Mouse (Mus musculus): ENCODE measurements around the gene Olfr62. TPM values are rescaled to one million over a fixed set of nuclear protein-coding genes. Genes with fewer than 3 reads are reported as not detected.

Gene Olfr62
- polyA plus RNA-seq, 1 experiment from 2014 or later, result not detected

- peaks cover 51% of the 10 kb centered on the region for H3K36me3 ChIP-seq (ENCODE audit: control insufficient read depth, insufficient read depth, low read length)
- no peaks in the 10 kb centered on the region for H3K4me1 ChIP-seq (ENCODE audit: control insufficient read depth in 2 of 2, insufficient read depth in 2 of 2, low read length in 2 of 2)
- no peak overlapping the region for H3K4me3 ChIP-seq (ENCODE audit: control insufficient read depth in 1 of 2, insufficient read depth in 1 of 2, low read depth in 1 of 2, low read length in 2 of 2)
- WGBS, result 91% methylated on average over 5 of the region's 5 CpGs
- no peak overlapping the region for H3K27ac ChIP-seq (replicated peaks in 1 of 2; ENCODE audit: control insufficient read depth in 1 of 2, insufficient read depth in 1 of 2, low read depth in 2 of 2, low read length in 2 of 2)
- ATAC-seq (ENCODE audit: insufficient number of reproducible peaks, insufficient read depth, low FRiP score, low read depth), result no peak
- H3K9me3 ChIP-seq (ENCODE audit: control insufficient read depth, low read length), result no peaks in the 10 kb centered on the region
- H3K9ac ChIP-seq (ENCODE audit: low read length), result no peak overlapping the region
- no peak overlapping the region for H3K4me2 ChIP-seq (ENCODE audit: low read length)
- no peaks in the 10 kb centered on the region for H3K27me3 ChIP-seq (ENCODE audit: control insufficient read depth, insufficient read depth, low read length)
Observed at GRCm38 (mm10) chr4:118630261-118630660, 28.5 kb upstream of the Olfr62 start.

DNA sequence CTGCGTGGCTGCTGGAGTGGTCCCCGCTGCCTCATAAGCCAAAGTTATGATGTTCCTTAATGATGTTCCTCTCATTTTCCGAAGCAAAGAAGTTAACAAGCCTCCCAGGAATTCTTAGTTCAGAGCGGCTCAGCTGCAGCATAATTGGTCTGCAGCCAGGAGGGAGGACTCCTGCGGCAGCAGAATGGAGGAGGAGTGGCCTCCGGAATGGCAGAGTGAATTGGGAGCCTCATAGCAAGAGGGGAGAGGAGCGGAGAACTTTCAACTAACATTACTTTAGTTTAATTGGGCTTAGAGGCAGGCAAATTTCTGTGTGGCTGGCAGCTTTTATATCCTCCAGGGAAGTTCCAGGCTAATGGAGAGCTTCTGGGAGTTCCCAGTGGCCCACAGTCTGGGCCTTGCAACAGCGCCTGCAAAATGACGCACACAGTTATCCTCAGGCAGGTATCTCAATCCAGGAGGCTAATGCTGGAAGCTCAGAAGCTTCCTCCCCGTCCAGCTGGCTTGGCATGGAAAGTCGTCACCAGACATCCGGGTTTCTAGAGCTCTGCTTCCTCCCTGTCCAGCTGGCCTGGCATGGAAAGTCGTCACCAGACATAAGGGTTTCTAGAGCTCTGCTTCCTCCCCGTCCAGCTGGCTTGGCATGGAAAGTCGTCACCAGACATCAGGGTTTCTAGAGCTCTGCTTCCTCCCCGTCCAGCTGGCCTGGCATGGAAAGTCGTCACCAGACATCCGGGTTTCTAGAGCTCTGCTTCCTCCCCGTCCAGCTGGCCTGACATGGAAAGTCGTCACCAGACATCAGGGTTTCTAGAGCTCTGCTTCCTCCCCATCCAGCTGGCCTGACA, 16.2 kb upstream of the Olfr62 start:
- H3K36me3 ChIP-seq (ENCODE audit: control insufficient read depth, insufficient read depth, low read length), result no peaks in the 10 kb centered on the region
- H3K27me3 ChIP-seq (ENCODE audit: control insufficient read depth, insufficient read depth, low read length), result no peaks in the 10 kb centered on the region
- no peak overlapping the region for H3K27ac ChIP-seq (replicated peaks in 1 of 2; ENCODE audit: control insufficient read depth in 1 of 2, insufficient read depth in 1 of 2, low read depth in 2 of 2, low read length in 2 of 2)
- no peaks in the 10 kb centered on the region; a peak in 1 of 4 replicates for H3K4me1 ChIP-seq (ENCODE audit: control insufficient read depth in 2 of 2, insufficient read depth in 2 of 2, low read length in 2 of 2)
- ATAC-seq (ENCODE audit: insufficient number of reproducible peaks, insufficient read depth, low FRiP score, low read depth), result no peak
- WGBS, result 40% methylated on average over 20 of the region's 20 CpGs
- H3K4me3 ChIP-seq (ENCODE audit: control insufficient read depth in 1 of 2, insufficient read depth in 1 of 2, low read depth in 1 of 2, low read length in 2 of 2), result no peak overlapping the region
- peak overlapping the region; percentile 18; the same call in 1 of the 2 replicates for H3K4me2 ChIP-seq (ENCODE audit: low read length)
- no peaks in the 10 kb centered on the region for H3K9me3 ChIP-seq (ENCODE audit: control insufficient read depth, low read length)
- no peak overlapping the region for H3K9ac ChIP-seq (ENCODE audit: low read length)

- no peaks in the 10 kb centered on the region for H3K9me3 ChIP-seq (ENCODE audit: control insufficient read depth, low read length)
- no peak for ATAC-seq (ENCODE audit: insufficient number of reproducible peaks, insufficient read depth, low FRiP score, low read depth)
- H3K27ac ChIP-seq (replicated peaks in 1 of 2; ENCODE audit: control insufficient read depth in 1 of 2, insufficient read depth in 1 of 2, low read depth in 2 of 2, low read length in 2 of 2), result no peak overlapping the region
- no peaks in the 10 kb centered on the region for H3K27me3 ChIP-seq (ENCODE audit: control insufficient read depth, insufficient read depth, low read length)
- WGBS, result 6% methylated on average over 2 of the region's 2 CpGs
- H3K36me3 ChIP-seq (ENCODE audit: control insufficient read depth, insufficient read depth, low read length), result no peaks in the 10 kb centered on the region
- no peak overlapping the region for H3K9ac ChIP-seq (ENCODE audit: low read length)
- H3K4me1 ChIP-seq (ENCODE audit: control insufficient read depth in 2 of 2, insufficient read depth in 2 of 2, low read length in 2 of 2), result no peaks in the 10 kb centered on the region; a peak in 1 of 4 replicates
- H3K4me2 ChIP-seq (ENCODE audit: low read length), result no peak overlapping the region
- no peak overlapping the region for H3K4me3 ChIP-seq (ENCODE audit: control insufficient read depth in 1 of 2, insufficient read depth in 1 of 2, low read depth in 1 of 2, low read length in 2 of 2)
Observed at GRCm38 (mm10) chr4:118645234-118645633, 13.5 kb upstream of the Olfr62 start.

DNA sequence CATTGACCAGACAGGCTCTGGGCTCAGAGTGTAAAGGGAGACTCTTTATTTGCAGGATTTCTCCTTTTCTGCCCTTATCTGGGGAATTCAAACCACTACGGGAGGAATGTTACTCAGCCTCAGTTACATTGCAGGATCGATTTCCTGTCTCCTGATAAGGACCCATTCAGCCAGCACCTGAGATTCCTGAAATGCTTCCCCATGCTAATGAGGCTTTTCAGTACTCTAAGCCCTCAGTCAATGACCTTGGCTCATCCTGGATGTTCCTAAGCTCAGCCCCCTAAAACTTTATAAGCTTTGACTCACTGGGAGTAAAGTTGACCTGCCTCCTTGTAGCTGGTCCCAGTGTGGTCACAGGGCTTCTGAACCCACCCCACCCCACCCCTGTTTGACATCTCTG, 28.3 kb downstream of the Olfr62 start:
- no peaks in the 10 kb centered on the region for H3K9me3 ChIP-seq (ENCODE audit: control insufficient read depth, low read length)
- no peak for ATAC-seq (ENCODE audit: insufficient number of reproducible peaks, insufficient read depth, low FRiP score, low read depth)
- H3K4me2 ChIP-seq (ENCODE audit: low read length), result no peak overlapping the region
- WGBS, result 9% methylated on average over 2 of the region's 2 CpGs
- no peaks in the 10 kb centered on the region for H3K27me3 ChIP-seq (ENCODE audit: control insufficient read depth, insufficient read depth, low read length)
- no peaks in the 10 kb centered on the region for H3K36me3 ChIP-seq (ENCODE audit: control insufficient read depth, insufficient read depth, low read length)
- no peak overlapping the region for H3K27ac ChIP-seq (replicated peaks in 1 of 2; ENCODE audit: control insufficient read depth in 1 of 2, insufficient read depth in 1 of 2, low read depth in 2 of 2, low read length in 2 of 2)
- no peaks in the 10 kb centered on the region; a peak in 1 of 4 replicates for H3K4me1 ChIP-seq (ENCODE audit: control insufficient read depth in 2 of 2, insufficient read depth in 2 of 2, low read length in 2 of 2)
- no peak overlapping the region for H3K9ac ChIP-seq (ENCODE audit: low read length)
- H3K4me3 ChIP-seq (ENCODE audit: control insufficient read depth in 1 of 2, insufficient read depth in 1 of 2, low read depth in 1 of 2, low read length in 2 of 2), result no peak overlapping the region

- Histone ChIP-seq H3K9me3 (ENCODE audit: control insufficient read depth, low read length) (no peaks in the 10 kb centered on the region), H3K4me1 (ENCODE audit: control insufficient read depth in 2 of 2, insufficient read depth in 2 of 2, low read length in 2 of 2) (no peaks in the 10 kb centered on the region), H3K27ac (replicated peaks in 1 of 2; ENCODE audit: control insufficient read depth in 1 of 2, insufficient read depth in 1 of 2, low read depth in 2 of 2, low read length in 2 of 2) (no peak within 1 kb of the TSS), H3K36me3 (ENCODE audit: control insufficient read depth, insufficient read depth, low read length) (no peaks in the 10 kb centered on the region), H3K9ac (ENCODE audit: low read length) (no peak within 1 kb of the TSS), H3K4me2 (ENCODE audit: low read length) (no peak within 1 kb of the TSS), H3K4me3 (ENCODE audit: control insufficient read depth in 1 of 2, insufficient read depth in 1 of 2, low read depth in 1 of 2, low read length in 2 of 2) (no peak within 1 kb of the TSS), H3K27me3 (ENCODE audit: control insufficient read depth, insufficient read depth, low read length) (no peaks in the 10 kb centered on the region)
- 54% methylated on average over 12 of the region's 12 CpGs for WGBS
- no peak for ATAC-seq (ENCODE audit: insufficient number of reproducible peaks, insufficient read depth, low FRiP score, low read depth)
Observed at GRCm38 (mm10) chr4:118692412-118692973, 33.7 kb downstream of the Olfr62 start, which contains the start of gene Olfr1342. Gene Olfr1342 (minus strand): TSS chr4:118692756.

GRCm38 (mm10) chr4:118693812-118694211, 35.1 kb downstream of the Olfr62 start:
- no peaks in the 10 kb centered on the region for H3K27me3 ChIP-seq (ENCODE audit: control insufficient read depth, insufficient read depth, low read length)
- ATAC-seq (ENCODE audit: insufficient number of reproducible peaks, insufficient read depth, low FRiP score, low read depth), result no peak
- H3K4me3 ChIP-seq (ENCODE audit: control insufficient read depth in 1 of 2, insufficient read depth in 1 of 2, low read depth in 1 of 2, low read length in 2 of 2), result no peak overlapping the region
- no peaks in the 10 kb centered on the region for H3K9me3 ChIP-seq (ENCODE audit: control insufficient read depth, low read length)
- no peak overlapping the region for H3K27ac ChIP-seq (replicated peaks in 1 of 2; ENCODE audit: control insufficient read depth in 1 of 2, insufficient read depth in 1 of 2, low read depth in 2 of 2, low read length in 2 of 2)
- 63% methylated on average over 2 of the region's 2 CpGs for WGBS
- no peak overlapping the region for H3K4me2 ChIP-seq (ENCODE audit: low read length)
- no peaks in the 10 kb centered on the region for H3K4me1 ChIP-seq (ENCODE audit: control insufficient read depth in 2 of 2, insufficient read depth in 2 of 2, low read length in 2 of 2)
- H3K36me3 ChIP-seq (ENCODE audit: control insufficient read depth, insufficient read depth, low read length), result no peaks in the 10 kb centered on the region
- no peak overlapping the region for H3K9ac ChIP-seq (ENCODE audit: low read length)

- Histone ChIP-seq H3K4me1 (ENCODE audit: control insufficient read depth in 2 of 2, insufficient read depth in 2 of 2, low read length in 2 of 2) (no peaks in the 10 kb centered on the region), H3K4me3 (ENCODE audit: control insufficient read depth in 1 of 2, insufficient read depth in 1 of 2, low read depth in 1 of 2, low read length in 2 of 2) (no peak within 1 kb of the TSS), H3K9me3 (ENCODE audit: control insufficient read depth, low read length) (no peaks in the 10 kb centered on the region), H3K4me2 (ENCODE audit: low read length) (no peak within 1 kb of the TSS), H3K36me3 (ENCODE audit: control insufficient read depth, insufficient read depth, low read length) (no peaks in the 10 kb centered on the region), H3K27me3 (ENCODE audit: control insufficient read depth, insufficient read depth, low read length) (no peaks in the 10 kb centered on the region), H3K9ac (ENCODE audit: low read length) (no peak within 1 kb of the TSS), H3K27ac (replicated peaks in 1 of 2; ENCODE audit: control insufficient read depth in 1 of 2, insufficient read depth in 1 of 2, low read depth in 2 of 2, low read length in 2 of 2) (no peak within 1 kb of the TSS)
- no peak for ATAC-seq (ENCODE audit: insufficient number of reproducible peaks, insufficient read depth, low FRiP score, low read depth)
- WGBS, result 65% methylated on average over 3 of the region's 3 CpGs
Observed at GRCm38 (mm10) chr4:118703223-118703622, 44.5 kb downstream of the Olfr62 start, which contains the start of gene Olfr1341. Gene Olfr1341 (plus strand): TSS chr4:118703523.

Measured in heart, embryonic 14.5 days (tissue).